Mouse (Mus musculus) frontal cortex, postnatal 14 days (tissue): Measurements from ENCODE around the gene Pcbp2.

Source experiments
- DNase-seq, 2 experiments: peaks; one replicate each; pipeline ENCODE4 v3.0.0; 2022; ENCODE audit warnings: low spot score in 2 of 2

Gene Pcbp2

DNA sequence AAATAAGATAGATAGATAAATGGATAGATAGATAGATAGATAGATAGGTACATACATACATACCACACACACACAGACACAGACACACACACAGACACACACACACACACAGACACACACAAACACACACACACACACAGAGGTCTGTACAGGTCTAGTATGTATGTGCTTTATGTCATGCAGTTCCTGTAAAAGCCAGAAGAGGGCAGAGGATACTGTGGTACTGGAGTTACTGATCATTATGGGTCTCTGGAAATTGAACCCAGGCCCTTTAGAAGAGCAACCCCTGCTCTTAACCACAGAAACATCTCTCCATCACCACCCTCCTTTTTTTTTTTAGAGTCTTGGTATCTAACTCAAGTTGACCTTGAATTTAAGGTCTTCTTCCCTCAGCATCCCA is 6.7 kb upstream of the Pcbp2 start:
- DNase-seq, result no peak

DNA sequence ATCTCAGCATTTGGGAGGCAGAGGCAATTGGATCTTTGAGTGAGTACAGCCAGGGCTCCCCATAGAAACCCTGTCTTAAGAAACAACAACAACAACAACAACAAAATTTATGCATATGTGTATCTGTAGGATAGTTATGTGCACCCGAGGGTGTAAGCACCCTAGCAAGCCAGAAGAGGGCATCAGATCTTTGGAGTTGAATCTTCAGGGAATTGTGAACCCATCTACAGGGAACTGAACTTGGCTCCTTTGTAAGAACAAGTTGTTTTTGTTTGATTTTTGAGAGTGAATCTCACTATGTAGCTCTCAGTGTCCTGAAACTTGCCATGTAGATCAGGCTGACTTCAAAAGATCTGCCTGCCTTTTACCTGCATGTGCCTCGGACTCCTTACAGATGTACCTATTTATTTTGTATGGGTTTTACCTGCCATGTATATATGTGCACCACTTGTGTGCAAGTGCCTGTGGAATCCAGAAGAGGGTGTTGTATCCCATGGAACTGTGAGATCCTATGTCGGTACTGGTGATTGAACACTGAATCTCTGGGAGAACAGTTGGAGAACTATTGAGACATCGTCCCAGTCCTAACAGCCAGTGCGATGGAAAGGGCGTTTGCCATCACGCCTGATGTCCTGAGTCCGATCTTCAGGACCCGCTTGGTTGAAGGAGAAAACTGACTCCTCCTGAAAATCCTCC is 1.5 kb upstream of the Pcbp2 start:
- DNase-seq, result no peak

GRCm38 (mm10) chr15:102470605-102471294 is 411 bp downstream of the Pcbp2 start:
- peak; percentile 66 to 67 for DNase-seq

GRCm38 (mm10) chr15:102471295-102471645 is 931 bp downstream of the Pcbp2 start:
- no peak for DNase-seq

DNA sequence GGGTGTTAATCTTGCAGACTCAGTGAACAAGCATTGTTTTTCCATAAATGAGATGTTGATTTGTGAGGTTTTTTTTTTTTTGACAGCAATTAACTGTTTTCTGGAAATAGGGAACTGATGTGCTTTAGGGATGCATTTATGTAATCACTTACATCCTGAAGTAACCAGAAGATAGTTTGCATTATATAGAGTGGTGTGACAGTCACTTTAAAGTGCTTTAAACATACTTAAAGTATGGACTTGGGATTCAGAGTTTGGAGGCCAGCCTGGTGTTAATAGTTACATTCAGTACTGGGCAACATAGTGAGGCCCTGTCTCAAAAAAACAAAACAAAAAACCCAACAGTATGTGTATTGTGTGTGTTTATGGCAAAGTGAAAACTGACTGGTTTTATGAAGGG is 1.4 kb downstream of the Pcbp2 start:
- DNase-seq, result no peak

DNA sequence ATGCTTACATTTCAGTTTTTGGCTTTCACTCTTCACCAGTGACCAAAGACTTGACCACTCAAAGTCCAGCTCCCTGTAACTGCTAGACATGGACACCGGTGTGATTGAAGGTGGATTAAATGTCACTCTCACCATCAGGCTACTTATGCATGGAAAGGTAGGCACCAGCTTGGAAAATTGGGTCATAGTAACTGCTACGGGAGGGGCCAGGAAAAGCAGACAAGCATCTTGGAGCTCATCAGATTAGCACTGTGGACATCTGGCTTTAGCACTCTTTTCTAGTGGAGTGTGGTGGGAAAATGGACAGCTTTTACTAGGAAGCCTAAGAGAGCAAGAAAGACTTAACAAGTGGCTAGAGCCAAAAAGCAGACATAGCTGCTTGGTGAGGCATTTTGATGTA is 2.9 kb downstream of the Pcbp2 start:
- DNase-seq, result no peak

DNA sequence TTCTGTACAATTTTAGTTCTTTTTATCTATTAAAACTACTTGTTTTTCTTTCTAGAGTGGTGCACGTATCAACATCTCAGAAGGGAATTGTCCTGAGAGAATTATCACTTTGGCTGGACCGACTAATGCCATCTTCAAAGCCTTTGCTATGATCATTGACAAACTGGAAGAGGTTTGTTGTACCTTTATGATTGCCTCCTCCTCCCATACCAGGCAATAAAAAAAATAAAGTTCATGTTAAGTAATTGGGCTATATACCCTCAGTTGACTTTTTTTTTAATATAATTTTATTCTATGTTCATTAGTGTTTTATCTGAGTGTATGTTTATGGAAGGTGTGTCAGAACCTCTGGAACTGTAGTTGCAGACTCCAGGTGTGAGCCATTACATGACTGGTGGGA is 4.2 kb downstream of the Pcbp2 start:
- no peak for DNase-seq

DNA sequence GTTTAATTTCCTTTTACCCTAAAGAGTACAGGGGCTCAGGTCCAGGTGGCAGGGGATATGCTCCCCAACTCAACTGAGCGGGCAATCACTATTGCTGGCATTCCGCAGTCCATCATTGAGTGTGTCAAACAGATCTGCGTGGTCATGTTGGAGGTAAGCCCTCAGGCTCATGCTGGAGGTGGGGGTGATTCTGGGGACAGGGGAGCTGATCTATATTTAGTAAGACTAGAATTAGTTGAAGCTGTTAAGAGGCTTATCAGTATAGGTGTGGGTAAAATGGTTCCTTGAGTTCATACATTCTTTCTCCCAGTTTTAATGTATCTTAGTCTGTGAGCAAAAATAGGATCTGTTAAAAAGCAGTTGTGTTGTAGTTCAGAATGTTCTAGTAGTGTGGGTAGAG is 12.8 kb downstream of the Pcbp2 start:
- no peak for DNase-seq

- DNase-seq, result no peak
Measured at GRCm38 (mm10) chr15:102485853-102486252, 15.5 kb downstream of the Pcbp2 start.

DNA sequence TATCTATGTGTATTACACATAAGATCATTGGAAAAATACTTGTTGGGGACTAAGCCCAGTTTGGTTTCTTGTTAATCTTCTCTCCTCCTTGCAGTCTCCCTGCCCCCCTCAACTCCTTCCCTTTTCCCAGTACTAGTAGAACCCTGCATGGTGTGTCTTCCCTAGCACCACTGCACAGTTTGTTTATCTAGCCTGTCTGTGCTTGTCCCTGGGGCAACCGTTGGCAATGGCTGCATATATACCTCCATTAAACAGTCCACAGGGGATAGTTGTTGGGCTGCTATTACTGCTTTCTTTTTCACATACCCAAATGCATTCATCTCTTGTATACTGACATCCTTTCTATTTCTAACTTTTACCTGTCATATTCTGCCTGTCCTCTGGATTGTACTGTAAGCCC is 17.3 kb downstream of the Pcbp2 start:
- no peak for DNase-seq

DNA sequence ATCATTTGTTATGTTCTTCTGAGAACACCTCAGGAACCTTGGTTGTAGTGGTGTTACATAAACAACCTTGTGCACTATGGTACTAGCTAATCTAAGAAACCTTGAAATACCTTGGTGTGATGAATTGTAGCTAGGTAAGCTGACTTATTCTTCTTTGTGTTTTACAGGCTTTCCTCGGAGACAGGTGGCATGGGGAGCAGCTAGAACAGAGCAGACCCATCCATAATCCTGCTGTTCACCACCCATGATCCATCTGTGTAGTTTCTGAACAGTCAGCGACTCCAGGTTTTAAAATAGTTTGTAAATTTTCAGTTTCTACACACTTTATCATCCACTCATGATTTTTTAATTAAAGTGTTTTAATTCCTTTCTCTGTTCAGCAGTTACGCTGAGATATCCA is 28.0 kb downstream of the Pcbp2 start:
- no peak for DNase-seq

GRCm38 (mm10) chr15:102499370-102499769 is 29.0 kb downstream of the Pcbp2 start:
- DNase-seq, result no peak

DNA sequence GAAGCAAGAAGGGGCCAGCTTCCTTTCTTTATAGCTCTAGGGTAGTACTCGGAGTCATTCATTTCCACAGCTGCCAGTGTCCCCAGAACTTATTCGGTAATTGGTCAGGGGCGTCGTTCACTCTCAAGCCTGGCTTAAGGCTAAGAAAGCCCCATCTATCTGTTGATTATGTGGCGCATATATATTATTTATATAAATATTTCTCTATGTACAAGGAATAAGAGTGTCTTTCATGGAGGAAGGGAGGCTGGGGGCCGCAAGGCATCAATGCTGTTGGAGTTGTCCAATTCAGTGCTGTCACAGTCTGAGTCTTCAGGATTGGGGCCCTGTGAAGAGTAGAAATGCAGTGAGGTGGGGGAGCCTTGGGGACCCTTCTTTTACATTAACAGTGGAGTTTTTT is 29.5 kb downstream of the Pcbp2 start:
- no peak for DNase-seq

- no peak for DNase-seq
Measured at GRCm38 (mm10) chr15:102500479-102500878, 30.1 kb downstream of the Pcbp2 start.

GRCm38 (mm10) chr15:102501084-102501814 is 30.9 kb downstream of the Pcbp2 start:
- no peak for DNase-seq

- no peak for DNase-seq
Measured at GRCm38 (mm10) chr15:102502254-102502840, 32.0 kb downstream of the Pcbp2 start.

DNA sequence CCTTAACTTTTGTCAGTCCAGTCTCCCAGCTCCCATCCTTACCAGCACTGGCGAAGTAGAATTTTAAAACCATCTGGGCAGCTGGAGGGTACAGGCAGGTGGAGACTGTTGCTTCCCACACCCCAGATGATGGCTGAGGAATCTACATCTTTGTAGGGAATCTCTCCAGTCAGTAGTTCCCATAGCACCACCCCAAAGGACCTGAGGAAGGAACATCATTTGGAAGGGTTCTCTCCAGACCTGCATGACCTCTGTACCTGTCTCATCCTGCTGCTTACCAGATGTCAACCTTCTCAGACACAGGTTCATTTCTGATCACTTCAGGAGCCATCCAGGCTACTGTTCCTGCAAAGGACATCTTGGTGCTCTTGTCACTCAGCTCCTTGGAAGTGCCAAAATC is 33.1 kb downstream of the Pcbp2 start, which contains the start of gene Gm10337:
Gm10337 (plus strand) TSS at position 276 of the 400 bp plus-strand sequence.
- no peak for DNase-seq

DNA sequence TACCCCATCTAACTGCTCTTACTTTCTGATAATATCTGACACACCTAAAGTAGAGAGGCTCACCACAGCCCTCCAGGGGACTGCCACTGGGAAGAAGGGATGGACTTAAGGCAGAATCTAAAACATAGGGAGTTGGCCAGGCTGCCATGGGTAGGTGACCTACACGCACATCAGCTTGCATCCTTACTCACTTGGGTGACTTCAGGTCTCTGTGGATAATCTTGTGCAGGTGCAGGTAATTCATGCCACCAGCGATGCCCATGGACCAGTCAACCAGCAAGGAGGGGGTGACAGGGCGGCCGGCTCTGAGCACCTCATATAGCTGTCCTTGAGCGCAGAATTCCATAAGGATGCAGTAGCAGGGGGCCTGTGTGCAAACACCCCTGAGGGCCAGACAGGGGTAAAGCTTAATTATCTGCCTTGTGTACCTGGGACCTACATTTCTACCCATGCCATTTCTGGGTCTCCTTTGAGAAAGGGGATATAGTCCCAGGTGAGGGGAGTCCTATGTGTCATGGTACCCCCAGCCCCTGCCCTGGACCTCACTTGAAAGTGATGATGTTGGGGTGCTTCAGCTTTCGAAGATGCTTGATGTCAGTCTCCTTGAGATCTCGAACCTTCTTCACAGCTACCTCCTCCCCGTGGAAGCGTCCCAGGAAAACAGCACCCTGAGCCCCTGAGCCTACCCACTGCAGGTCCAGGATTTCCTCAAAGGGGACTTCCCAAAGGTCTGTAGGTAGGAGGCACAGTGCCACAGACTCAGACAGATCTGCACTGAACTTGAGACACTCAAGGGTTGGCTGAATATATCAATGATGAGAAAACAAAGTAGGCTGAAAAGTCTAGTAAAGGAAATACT is 33.8 kb downstream of the Pcbp2 start:
- no peak for DNase-seq

GRCm38 (mm10) chr15:102505073-102505769 is 34.9 kb downstream of the Pcbp2 start:
- no peak for DNase-seq

GRCm38 (mm10) chr15:102505770-102506463 is 35.6 kb downstream of the Pcbp2 start:
- no peak for DNase-seq
